Mouse (Mus musculus) cortical plate, adult 2 months (tissue): ENCODE measurements at regions not wholly inside any gene's neighbourhood (a gene's known extent, or its start where the extent isn't known, plus 50 kb on each side); places are given as distances from the start of the nearest gene placed in this dataset.

Experiments used
- H3K27ac ChIP-seq: fragments of 200-500 bp; 2 replicates; pipeline ENCODE4 v1.5.1; 2012; ENCODE audit warnings: low read length, control low read depth, inconsistent platforms; ENCODE audit not compliant: insufficient read depth
- H3K4me1 ChIP-seq: fragments of 200-500 bp; 2 replicates; pipeline ENCODE4 v1.6.1; 2011; ENCODE audit warnings: low read length; ENCODE audit not compliant: control insufficient read depth, insufficient read depth
- H3K4me3 ChIP-seq: fragments of 200-500 bp; 2 replicates; pipeline ENCODE4 v1.5.1; 2011; ENCODE audit warnings: mild to moderate bottlenecking, low read length, control low read depth; ENCODE audit not compliant: insufficient read depth
- CTCF ChIP-seq: fragments of 200-500 bp; IDR thresholded peaks from 2 replicates; pipeline ENCODE4 v1.5.1; 2011; ENCODE audit warnings: mild to moderate bottlenecking, control low read depth, low read length; ENCODE audit not compliant: insufficient read depth; ENCODE audit errors: extremely low read depth
- POLR2A ChIP-seq: fragments of 200-500 bp; IDR thresholded peaks from 2 replicates; pipeline ENCODE4 v1.6.1; 2011; ENCODE audit warnings: mild to moderate bottlenecking, low read length, control low read depth; ENCODE audit not compliant: insufficient read depth; ENCODE audit errors: extremely low read depth

DNA sequence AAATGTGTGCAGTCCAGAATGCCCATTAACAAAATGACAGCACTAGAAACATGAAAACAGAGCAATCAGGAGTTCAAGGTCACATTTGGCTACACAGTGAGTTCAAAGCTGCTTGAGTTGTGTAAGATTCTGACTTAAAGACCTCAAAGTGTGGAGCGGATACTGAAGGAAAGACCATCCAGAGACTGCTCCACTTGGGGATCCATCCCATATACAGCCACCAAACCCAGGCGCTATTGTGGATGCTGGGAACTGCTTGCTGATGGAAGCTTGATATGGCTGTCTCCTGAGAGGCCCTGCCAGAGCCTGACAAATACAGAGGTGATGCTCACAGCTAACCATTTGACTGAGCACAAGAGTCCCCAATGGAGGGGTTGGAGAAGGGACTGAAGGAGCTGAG, 98.1 kb upstream of the C1qtnf7 start:
- no peak overlapping the region for H3K4me3 ChIP-seq
- H3K27ac ChIP-seq = no peak overlapping the region
- H3K4me1 ChIP-seq = no peaks in the 10 kb centered on the region
- no peak for TF ChIP-seq CTCF
- no peak for TF ChIP-seq POLR2A

DNA sequence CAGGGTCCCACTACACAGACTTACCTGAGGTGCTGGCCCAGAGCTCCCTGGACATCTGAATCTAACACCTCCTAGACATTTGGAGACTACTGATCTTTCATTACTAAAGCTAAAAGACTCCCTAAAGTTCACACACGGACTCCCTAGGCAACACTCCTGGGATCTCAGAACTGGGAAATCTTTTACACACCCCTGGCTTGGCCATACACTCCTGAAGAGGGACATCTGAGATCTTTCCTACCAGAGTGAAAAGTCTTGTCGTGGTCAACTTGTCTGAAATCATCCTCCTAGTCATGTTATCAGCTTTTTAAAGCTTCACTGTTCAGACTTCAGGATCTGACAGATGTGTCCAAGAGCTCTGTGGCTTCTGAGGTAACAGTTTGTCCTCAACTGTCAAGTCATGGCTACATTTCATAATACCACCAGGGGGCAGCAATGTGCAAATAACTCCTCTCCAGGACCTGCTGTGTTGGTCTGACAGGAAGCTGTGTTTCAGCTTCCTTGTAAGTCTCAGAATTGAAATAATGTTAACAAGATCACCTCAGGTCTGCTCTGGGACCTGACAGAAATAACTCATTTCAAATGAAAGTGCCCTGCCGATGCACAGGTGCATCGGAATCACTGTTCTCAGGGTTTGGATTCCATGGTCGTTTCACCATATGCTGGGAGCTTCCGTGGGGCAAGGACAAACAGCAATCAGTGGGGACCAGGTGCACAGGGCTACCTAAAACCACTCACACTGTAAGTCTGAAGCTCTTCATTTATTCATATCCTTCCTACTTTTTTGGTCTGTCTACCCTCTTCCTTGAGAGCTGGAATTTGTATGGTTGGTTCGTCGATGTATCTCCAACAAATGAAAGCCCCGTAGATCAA, 92.3 kb upstream of the C1qtnf7 start:
- Histone ChIP-seq H3K4me1 (no peaks in the 10 kb centered on the region), H3K27ac (no peak overlapping the region), H3K4me3 (no peak overlapping the region)
- TF ChIP-seq POLR2A (no peak), CTCF (peak; percentile 81)

DNA sequence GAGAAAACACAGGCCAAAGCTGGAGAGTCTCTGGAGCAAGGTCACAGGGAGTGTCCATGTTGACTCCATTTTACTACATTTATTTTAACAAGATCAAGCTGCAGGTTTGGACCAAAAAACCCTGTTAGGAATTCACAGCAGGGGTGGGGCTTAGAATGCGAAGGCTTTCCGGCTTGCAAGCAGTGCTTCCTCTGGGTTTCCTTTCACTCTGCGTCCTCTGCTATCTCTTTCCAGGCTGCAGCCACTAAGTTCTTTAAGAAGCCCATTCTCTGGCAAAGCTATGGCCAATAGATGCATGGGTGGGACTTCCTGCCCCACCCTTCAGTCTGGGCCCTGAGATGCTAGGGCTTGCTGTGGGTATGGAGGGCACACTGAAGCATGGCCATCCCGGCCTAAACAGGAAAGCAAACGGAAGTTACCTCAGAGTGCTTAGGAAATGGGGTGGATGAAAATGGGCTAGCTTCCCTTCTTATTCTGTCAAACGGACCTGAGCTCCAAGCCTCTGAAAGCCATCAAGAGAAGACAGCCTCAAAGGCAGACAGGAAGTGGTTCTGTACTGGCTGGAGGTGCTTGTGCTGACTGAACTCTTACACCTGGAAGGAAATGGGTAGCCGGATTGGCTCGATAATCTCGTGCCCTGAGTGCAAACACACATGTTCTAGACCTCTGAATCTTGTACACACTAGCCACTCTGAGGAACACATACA, 90.6 kb upstream of the C1qtnf7 start:
- H3K4me1 ChIP-seq = no peaks in the 10 kb centered on the region
- H3K27ac ChIP-seq = no peak overlapping the region
- H3K4me3 ChIP-seq = no peak overlapping the region
- TF ChIP-seq CTCF (no peak), POLR2A (no peak)

DNA sequence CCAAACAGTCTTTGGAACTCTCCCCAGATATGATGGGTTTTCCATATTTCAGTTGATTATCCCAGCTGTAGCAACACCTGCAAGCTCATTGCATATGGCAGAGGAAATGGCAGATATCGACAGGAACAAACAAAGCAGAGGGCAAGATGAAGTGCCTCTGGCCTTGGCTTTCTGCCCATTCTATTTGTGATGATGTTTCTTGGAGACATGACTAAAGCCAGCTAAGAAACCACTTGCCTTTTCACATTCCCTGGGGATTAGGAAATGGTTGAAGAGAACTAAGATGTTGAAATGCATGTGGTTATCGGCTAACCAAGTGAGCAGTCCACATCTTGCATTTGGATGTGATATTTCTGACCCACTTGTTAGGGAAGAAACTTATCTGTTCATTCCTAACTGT, 82.0 kb upstream of the C1qtnf7 start:
- H3K4me1 ChIP-seq = no peaks in the 10 kb centered on the region
- no peak for TF ChIP-seq POLR2A
- no peak overlapping the region for H3K4me3 ChIP-seq
- H3K27ac ChIP-seq = no peak overlapping the region

DNA sequence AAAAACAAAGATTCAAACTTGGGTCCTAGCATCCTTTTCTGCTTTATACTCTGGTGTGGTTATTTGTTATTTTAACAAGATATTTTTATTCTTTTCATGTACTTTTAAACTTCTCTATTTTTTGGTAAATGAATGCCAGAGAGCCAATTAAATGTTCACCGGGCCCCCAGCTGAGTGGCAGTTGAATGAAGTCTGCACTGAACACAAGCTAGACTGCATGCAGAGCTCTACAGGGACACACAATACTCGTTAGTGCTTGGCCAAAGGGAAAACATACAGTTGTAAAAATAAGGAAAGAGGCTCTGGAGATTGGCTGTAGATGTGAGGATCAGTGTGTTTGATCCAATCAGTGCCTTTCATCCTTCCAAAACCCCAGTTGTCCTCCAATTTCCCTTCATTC, 76.1 kb upstream of the C1qtnf7 start:
- Histone ChIP-seq H3K27ac (no peak overlapping the region), H3K4me3 (no peak overlapping the region), H3K4me1 (no peaks in the 10 kb centered on the region)
- TF ChIP-seq CTCF (no peak), POLR2A (no peak)

DNA sequence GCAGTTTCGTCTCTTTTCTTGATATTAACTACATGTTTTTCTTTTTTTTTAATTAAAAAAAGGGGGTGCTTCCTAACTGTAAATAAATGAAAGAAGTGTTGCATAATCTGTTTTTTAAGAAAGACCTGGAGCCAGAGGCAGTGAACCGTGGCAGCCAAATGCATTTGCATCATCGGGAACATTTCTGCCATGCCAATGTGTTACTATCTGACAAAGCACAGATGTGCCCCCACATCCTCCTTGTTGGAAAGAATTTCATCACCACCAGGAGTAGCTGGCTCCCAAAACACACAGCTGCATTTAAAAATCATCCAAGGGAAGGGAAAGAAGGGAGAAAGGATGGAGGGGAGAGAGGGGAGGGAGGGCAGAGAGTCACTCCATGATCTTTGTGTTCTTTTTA, 74.0 kb upstream of the C1qtnf7 start:
- no peaks in the 10 kb centered on the region for H3K4me1 ChIP-seq
- TF ChIP-seq CTCF (no peak), POLR2A (no peak)
- H3K4me3 ChIP-seq = no peak overlapping the region
- H3K27ac ChIP-seq = no peak overlapping the region

DNA sequence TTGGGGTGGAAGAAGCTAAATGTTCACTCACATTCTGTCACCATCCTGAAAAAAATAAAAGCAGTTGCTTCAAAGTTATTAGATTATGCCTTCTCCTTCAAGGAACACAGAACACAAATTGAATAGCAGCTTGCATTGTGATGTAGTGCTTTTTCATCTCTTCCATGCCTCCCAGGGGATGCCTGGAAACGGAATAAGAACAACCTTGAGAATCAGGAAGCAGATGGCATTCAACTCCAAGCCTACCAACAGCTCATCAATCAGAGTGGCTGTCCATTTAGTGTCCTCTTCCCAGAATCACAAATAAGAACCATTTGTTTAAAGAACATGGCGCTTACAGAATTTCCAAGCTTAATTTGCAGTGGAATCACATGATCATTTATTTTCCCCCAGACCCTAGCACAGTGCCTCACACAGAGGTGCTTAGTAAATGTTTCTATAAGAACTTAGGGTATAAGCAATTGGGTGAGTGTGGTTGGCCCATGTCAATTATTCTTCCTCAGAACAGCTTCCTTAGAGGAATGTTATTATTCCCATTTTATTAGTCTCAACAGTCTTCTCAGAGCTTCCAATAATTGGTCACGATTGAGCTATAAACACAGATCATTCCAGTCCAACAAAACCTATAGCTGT, 70.6 kb upstream of the C1qtnf7 start:
- TF ChIP-seq POLR2A (no peak), CTCF (no peak)
- no peak overlapping the region for H3K4me3 ChIP-seq
- H3K4me1 ChIP-seq = no peaks in the 10 kb centered on the region
- H3K27ac ChIP-seq = no peak overlapping the region

DNA sequence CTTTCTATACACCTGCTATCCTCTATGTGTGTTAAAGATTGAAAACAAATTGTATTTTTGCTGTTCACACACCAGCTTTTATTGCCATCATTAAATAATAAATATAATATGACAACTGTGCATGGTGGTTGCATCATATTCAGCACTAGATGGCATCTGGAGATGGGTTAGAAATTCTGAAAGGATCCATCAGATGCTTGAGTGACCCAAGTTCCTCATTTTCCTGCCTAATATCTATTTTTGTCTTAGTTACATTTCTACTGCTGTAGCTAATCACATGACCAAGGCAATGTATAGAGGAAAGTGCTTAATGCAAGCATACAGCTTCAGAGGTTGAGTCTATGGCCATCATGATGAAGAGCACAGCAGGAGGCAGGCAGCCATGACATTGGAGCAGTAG, 69.7 kb upstream of the C1qtnf7 start:
- Histone ChIP-seq H3K4me3 (no peak overlapping the region), H3K4me1 (no peaks in the 10 kb centered on the region), H3K27ac (no peak overlapping the region)
- no peak for TF ChIP-seq CTCF
- TF ChIP-seq POLR2A = no peak

DNA sequence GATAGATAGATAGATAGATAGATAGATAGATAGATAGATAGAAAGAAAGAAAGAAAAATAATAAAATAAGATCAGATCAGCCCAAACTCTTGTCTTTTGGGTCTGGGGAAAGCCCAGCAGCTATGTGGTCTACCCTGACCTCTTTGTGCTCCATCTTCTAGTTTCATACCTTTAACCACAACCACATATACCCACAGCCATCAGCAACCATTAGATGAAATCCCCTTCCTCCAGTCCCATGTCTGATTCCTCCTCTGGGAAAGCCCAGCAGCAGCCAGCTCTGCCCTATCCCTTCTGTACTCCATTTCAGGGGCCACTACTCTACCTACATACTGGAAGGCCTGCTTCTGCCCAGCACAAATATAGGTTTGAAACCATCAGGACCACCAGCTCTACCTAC, 69.0 kb upstream of the C1qtnf7 start:
- Histone ChIP-seq H3K27ac (no peak overlapping the region), H3K4me1 (no peaks in the 10 kb centered on the region), H3K4me3 (no peak overlapping the region)
- no peak for TF ChIP-seq POLR2A
- TF ChIP-seq CTCF = no peak

DNA sequence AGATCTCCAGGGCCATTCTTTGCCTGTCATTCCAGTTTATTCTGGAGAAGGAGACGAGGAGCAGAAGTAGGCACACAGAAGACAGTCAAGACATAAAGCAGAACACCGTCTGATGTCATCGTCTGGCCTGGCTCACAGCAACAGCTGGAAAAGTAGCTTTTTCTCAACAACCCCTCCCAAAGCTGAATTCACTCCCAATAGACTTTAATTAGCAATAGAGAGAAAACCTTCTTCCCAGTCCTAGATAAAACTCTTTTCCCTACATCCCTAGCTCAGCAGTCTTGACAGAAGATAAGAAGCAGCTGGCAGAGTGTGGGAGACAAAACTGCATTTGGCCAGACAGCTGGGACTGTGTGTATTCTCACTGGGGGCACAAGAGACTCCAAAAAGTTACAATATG, 59.3 kb upstream of the C1qtnf7 start:
- H3K4me3 ChIP-seq = no peak overlapping the region
- no peak overlapping the region for H3K27ac ChIP-seq
- TF ChIP-seq POLR2A = no peak
- TF ChIP-seq CTCF = no peak
- no peaks in the 10 kb centered on the region for H3K4me1 ChIP-seq
